Mouse (Mus musculus): ENCODE measurements around the gene Dcaf4. TPM values are rescaled to one million over a fixed set of nuclear protein-coding genes. Genes with fewer than 3 reads are reported as not detected.
A peak's percentile ranks its signal among the peaks of the same experiment; 100 is the strongest.

The Dcaf4 gene
- total RNA-seq, 2 experiments from 2014 or later: 75.0 to 80.7 TPM

GRCm38 (mm10) chr12:83535428-83535827 lies 15.2 kb downstream of the Dcaf4 start:
- DNase-seq (ENCODE audit: low spot score in 2 of 2): no peak

- no peak for DNase-seq (ENCODE audit: low spot score in 2 of 2)
Measured at GRCm38 (mm10) chr12:83536039-83536438, 15.8 kb downstream of the Dcaf4 start.

GRCm38 (mm10) chr12:83543997-83544396 lies 23.7 kb downstream of the Dcaf4 start:
- DNase-seq (ENCODE audit: low spot score in 2 of 2): no peak

- no peak for DNase-seq (ENCODE audit: low spot score in 2 of 2)
Measured at GRCm38 (mm10) chr12:83544791-83545190, 24.5 kb downstream of the Dcaf4 start.

GRCm38 (mm10) chr12:83551305-83551704 lies 31.0 kb downstream of the Dcaf4 start:
- DNase-seq (ENCODE audit: low spot score in 2 of 2): no peak

- DNase-seq (ENCODE audit: low spot score in 2 of 2): no peak
Measured at GRCm38 (mm10) chr12:83553816-83554215, 33.5 kb downstream of the Dcaf4 start.

GRCm38 (mm10) chr12:83555605-83556004 lies 35.3 kb downstream of the Dcaf4 start:
- no peak for DNase-seq (ENCODE audit: low spot score in 2 of 2)

- DNase-seq (ENCODE audit: low spot score in 2 of 2): no peak
Measured at GRCm38 (mm10) chr12:83558496-83558895, 38.2 kb downstream of the Dcaf4 start.

- no peak for DNase-seq (ENCODE audit: low spot score in 2 of 2)
Measured at GRCm38 (mm10) chr12:83560189-83560588, 39.9 kb downstream of the Dcaf4 start.

- no peak for DNase-seq (ENCODE audit: low spot score in 2 of 2)
Measured at GRCm38 (mm10) chr12:83562589-83562988, 42.3 kb downstream of the Dcaf4 start.

GRCm38 (mm10) chr12:83569866-83570265 lies 49.6 kb downstream of the Dcaf4 start:
- no peak for DNase-seq (ENCODE audit: low spot score in 2 of 2)

- DNase-seq (ENCODE audit: low spot score in 2 of 2): no peak
Measured at GRCm38 (mm10) chr12:83572717-83573116, 52.5 kb downstream of the Dcaf4 start.

GRCm38 (mm10) chr12:83577445-83577844 lies 57.2 kb downstream of the Dcaf4 start:
- DNase-seq (ENCODE audit: low spot score in 2 of 2): no peak

GRCm38 (mm10) chr12:83578356-83578755 lies 58.1 kb downstream of the Dcaf4 start:
- DNase-seq (ENCODE audit: low spot score in 2 of 2): no peak

- peak in 1 of 2 experiments; percentile 15 for DNase-seq (ENCODE audit: low spot score in 2 of 2)
Measured at GRCm38 (mm10) chr12:83578896-83579569, 58.8 kb downstream of the Dcaf4 start.

GRCm38 (mm10) chr12:83580283-83580682 lies 60.0 kb downstream of the Dcaf4 start:
- no peak for DNase-seq (ENCODE audit: low spot score in 2 of 2)

- DNase-seq (ENCODE audit: low spot score in 2 of 2): no peak
Measured at GRCm38 (mm10) chr12:83582106-83582505, 61.8 kb downstream of the Dcaf4 start.

GRCm38 (mm10) chr12:83582747-83583146 lies 62.5 kb downstream of the Dcaf4 start:
- no peak for DNase-seq (ENCODE audit: low spot score in 2 of 2)

- no peak for DNase-seq (ENCODE audit: low spot score in 2 of 2)
Measured at GRCm38 (mm10) chr12:83586628-83587027, 66.4 kb downstream of the Dcaf4 start.

Measured in adrenal gland, postnatal 4 days (tissue).